Mouse (Mus musculus) subcutaneous adipose tissue, adult 2 months (tissue): Measurements from ENCODE around the gene Ormdl1. TPM values are rescaled to one million over a fixed set of nuclear protein-coding genes. Genes with fewer than 3 reads are reported as not detected.

Experiments used
- polyA plus RNA-seq: library from polyadenylated mRNA; depleted of rRNA; stranded (reverse); fragments of >200 nt; gene quantifications from 2 replicates; pipeline ENCODE4 v1.2.3, GENCODE M21; 2012; ENCODE audit warnings: low replicate concordance; rRNA removed

Gene Ormdl1
- 5.3 and 6.8 TPM in 2 replicates for polyA plus RNA-seq

DNA sequence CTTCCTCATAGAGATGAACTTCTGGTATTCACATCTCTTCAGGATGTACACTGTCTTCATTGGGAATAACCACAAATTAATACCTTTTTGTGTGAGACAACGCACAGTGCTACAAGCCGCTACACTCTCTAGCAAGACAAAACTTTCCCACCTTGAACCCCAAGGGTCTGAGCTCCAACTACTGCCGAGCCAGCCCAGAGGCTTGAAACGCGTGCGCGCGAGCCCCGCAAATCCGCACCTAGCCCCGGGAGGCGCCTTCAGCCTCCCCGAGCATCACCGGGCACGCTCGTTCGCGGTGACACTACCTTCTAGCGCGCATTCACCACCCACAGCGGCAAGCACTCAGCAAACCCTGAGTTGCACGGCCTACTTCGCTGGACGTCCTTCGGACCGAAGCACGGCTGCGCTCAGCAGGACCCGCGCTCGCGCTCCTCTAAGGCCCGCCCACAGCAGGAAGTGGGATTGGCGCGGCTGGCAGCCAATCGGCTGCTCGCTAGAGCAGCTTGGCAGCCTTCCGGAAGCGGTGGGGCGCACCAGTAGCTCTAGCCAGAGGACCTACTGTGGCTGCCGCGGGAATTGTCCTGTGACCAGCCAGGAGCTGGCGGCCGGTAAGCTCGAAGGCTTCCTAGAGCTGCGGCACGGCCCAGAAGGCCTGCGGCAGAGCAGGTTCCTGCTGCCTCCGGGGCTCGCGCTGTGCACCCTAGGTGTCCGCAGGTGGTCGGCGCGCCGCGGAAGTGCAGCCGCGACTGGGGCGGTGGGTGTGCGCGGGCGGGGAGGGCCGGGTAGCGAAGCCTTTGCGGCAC lies at the start of gene Ormdl1, which contains the start of the genes Pms1 and Gm28778:
TSS of gene Ormdl1 (plus strand) at position 515 of the 803 bp plus-strand sequence.
TSS of gene Pms1 (minus strand) at position 438 of the 803 bp plus-strand sequence.
TSS of gene Gm28778 (plus strand) at position 531 of the 803 bp plus-strand sequence.

DNA sequence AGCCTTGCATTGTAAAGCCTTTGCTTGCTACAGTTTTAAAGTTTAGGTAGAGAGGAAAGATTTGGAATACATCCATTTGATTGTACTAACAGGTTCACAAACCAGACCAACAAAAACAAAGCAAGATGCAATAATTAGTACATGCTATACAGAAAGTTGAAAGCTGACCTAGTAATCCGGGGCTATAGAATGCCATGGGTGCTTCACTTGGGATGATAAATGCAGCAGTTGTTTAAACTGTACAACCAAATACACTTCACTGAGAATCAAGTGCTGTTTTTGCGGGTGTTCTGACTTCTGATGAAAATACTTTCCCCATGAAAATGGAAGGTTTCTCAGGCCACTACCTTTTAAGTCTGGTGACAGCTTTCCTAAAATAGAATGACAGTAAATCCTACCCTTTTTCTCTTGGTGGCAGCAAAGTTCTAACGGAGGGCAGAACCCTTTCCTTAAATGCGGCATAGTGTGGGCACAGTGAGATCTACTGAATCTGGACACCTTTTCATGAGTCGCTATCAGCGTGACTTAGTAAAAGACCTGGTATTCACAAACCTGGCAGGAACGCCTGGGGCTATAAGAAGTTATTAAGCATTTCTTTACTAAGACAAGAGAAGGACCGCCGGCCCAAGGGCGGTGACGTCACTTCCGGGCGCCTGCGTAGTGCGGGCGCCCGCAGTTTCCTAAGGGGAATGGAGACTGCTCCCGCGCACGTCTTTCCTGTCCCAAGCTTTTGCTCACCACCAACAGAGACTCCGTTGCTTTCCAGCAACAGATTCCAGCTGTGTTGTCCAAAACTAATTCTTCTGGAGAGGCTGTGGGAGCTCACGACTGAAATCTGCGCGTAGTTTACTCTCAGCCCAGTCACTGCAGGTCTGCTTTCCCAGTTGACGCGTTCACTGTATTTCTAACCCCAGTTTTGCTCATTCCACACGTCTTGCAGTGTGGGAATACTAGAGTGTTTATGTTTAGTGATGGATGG lies 16.4 kb downstream of the Ormdl1 start, which contains the start of gene Osgepl1:
TSS of gene Osgepl1 (plus strand) at position 636 of the 979 bp plus-strand sequence.

GRCm38 (mm10) chr1:53352327-53353261 lies 55.7 kb downstream of the Ormdl1 start, which contains the start of the genes Asdurf, Gm28551 and Asnsd1:
Asdurf (minus strand) TSS chr1:53352619.
Gm28551 (minus strand) TSS chr1:53352667.
Asnsd1 (minus strand) TSS chr1:53352752.

Other genes starting within 250 kb of the Ormdl1 start
- 0.04 and 0.21 TPM in 2 replicates for gene Mstn, start 235.5 kb upstream of the Ormdl1 start, polyA plus RNA-seq
- not detected in 2 replicates for gene 1700019A02Rik, start 109.5 kb upstream of the Ormdl1 start, polyA plus RNA-seq
- 0.32 and 1.1 TPM in 2 replicates for gene Pms1, start 77 bp upstream of the Ormdl1 start, polyA plus RNA-seq
- 5.8 and 15.5 TPM in 2 replicates for gene Gm28778, start within 50 bp of the Ormdl1 start, polyA plus RNA-seq
- 7.0 and 9.3 TPM in 2 replicates for gene Osgepl1, start 16.5 kb downstream of the Ormdl1 start, polyA plus RNA-seq
- gene Asdurf, start 55.5 kb downstream of the Ormdl1 start, polyA plus RNA-seq, result not detected in 2 replicates
- not detected in 2 replicates for gene Gm28551, start 55.6 kb downstream of the Ormdl1 start, polyA plus RNA-seq
- 9.9 and 10.7 TPM in 2 replicates for gene Asnsd1, start 55.7 kb downstream of the Ormdl1 start, polyA plus RNA-seq